Mouse (Mus musculus) cerebellum, adult 9-11 months (tissue): ENCODE data around the gene Pkp4.
"Not testable (repeated sequence)": the region's sequence is repeated elsewhere in the genome, so short reads cannot be mapped to it uniquely, and the experiment has no call there.

Experiments used
- DNase-seq: peaks from one replicate; pipeline ENCODE4 v3.0.0; 2022

Pkp4 gene

GRCm38 (mm10) chr2:59340878-59341277 is 180.2 kb downstream of the Pkp4 start:
- no peak for DNase-seq

DNA sequence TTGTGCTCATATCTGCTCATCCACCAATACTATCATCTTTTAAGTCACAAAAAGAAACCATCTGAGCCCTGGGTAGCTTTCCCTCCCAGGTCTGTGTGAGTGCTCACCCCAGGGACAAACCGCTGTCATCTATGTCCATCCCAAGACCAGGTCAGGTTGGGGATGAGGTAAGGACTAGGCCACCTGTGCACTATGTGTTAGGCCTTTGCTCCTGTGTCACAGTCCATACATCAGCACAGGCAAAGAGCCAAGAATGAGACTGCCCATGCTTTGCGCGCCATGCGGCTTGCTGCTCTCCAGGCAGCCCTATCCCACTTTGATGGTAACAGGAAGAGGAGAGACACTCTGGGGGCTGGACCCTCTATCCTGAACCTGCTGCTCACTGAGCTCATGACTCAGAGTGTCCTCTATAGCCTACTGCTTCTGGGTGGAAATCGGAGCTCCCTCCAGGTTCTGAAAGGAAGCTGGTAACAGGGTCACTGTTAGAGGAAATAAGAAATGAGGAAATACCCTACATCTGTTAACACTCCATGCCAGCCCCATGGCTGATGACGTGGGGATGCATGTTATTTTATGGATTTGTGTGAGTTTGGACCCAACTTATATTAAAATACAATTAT is 182.1 kb downstream of the Pkp4 start:
- DNase-seq: no peak

DNA sequence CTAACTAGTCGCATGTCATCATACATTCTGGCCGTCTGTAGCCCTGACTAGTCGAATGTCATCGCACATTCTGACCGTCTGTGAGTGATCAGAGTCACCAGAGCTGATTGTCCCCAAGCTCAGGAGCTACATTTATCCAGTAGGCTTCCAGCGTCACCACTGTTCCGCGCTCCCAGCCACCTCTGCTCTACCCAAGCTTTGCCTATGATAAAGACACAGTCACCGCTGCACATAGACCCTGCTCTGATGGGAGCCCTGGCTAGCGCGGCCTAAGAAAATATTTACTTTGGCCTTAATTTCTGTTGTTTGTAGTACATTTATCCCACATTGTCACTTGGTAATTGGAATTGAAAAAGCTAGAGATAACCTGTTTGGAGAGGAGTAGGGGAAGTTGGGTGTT is 183.2 kb downstream of the Pkp4 start:
- no peak for DNase-seq

- DNase-seq: peak; percentile 94
These were observed 184.0 kb downstream of the Pkp4 start for GRCm38 (mm10) chr2:59344699-59345098.

DNA sequence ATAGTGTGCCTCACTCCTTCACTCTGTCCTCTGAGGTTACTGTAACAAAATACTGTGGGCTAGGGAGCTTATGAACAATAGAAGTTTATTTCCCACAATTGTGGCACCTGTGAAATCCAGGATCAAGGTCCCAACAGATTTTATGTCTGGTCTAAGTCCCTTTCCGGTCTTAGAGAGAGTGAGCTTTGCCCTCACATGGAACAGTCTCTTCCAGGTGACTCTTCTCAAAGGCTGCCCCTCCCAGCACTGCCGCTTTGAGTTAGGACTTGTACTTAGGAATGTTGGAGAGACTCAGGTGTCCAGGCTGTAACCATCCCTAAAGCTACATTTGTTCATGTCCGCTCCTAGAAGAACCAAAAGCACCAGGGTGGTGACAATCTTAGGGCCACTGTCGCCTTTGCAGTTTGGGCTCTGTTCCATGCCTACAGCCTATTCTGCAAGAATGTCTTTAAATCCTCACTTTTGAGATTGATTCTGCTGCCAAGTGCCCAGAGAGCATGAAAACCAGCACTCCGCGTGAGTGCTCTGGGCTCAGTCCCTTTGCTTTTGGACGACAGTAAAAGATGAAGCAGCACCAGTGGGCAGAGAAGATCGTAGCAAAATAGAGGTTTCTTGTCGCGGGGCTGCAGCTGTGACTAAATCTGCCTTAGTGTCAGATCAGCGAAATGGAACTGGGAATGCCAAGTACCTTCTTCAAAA is 184.6 kb downstream of the Pkp4 start:
- peak; percentile 58 for DNase-seq

GRCm38 (mm10) chr2:59346443-59346842 is 185.8 kb downstream of the Pkp4 start:
- DNase-seq: peak; percentile 79

DNA sequence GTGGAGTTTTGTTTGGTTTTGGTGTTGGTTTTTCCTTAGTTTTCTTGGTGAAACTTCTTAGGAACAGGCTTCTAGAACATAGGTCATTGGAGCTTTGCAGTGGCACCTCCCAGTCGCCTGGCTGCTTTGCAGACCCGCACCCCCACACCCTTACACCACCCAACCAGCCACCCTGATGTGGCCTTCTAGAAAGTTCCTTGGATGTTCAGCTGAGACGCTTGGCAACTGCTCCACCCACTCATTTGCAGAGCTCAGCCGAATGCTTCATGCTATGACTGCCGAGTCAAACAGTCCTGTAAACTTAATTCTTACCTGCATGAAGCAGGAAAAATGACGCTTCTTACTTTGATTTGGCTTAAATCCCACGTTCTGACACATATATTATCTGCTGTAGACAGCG is 187.9 kb downstream of the Pkp4 start:
- DNase-seq: no peak

DNA sequence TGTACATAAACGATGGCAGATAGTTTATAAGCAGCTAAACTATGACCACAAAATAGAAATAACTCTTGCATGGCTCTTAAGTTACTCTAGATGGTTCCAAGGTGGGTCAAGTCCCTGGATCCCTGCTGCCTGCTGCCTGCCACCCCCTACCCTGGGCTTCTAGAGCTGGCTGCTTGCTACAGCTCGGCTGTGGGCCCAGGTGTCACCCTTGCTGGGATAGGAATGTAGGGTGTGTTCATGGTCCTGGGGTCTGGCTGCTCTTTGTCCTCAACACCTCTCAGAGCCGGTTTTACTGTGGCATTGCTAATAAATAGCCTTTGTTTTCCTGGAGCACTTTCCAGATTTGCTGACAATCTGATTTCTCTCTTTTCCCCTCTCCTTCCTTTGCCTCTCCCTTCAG is 189.4 kb downstream of the Pkp4 start:
- DNase-seq: no peak

DNA sequence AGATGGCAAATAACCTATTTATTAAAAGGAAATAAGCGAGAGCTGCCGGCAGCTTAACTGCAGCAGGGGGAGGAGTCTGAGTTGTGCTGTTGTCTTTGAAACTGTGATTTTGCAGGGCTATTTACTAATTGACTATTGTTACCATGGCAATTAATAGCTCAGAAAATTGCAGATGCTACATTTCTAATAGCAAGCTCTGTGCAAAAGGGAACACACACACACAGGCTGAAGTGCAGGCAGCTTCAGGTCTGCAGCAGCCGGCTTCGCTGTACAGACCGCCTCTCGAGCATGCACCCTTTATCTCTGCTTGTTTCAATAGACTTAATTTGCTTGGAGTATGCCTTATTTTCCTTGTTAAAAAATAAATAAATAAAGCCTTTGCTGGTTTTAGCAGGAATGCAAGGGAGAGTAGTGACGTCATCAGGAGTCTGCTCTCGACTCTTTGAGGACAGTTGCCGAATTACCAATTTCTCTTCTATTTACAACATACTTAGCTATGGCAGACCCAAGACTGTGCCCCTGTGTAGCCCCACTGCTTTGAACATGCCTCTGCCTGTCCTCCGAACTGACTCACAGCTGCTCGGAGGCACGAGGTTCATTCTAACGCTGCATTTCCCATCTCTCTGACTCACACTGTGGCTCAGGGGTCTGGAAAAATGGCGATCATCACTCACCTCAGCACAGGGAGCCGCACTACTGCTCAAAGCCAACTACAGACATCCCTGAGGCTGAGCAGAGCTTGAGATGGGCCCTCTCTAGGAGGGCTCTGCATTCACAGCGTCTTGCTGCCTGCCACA is 190.9 kb downstream of the Pkp4 start:
- DNase-seq: no peak

DNA sequence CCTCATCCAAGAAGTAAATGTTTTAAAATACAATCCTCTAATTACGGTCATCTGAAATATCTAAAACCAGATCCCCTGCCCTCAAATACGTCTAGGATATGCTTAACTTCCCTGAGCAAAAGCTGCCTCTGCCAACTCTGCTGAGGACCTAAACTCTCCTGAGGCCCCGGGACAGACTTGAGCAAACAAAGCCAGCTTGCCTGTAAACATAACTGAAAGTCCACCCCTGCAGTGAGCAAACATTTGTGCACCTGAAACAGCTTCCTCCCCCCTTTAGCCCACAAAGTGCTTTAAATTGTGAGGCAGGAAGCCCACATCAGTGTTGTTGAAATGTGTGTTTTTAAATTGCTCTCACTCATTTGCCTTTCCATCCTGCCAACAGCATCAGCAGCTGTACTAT is 193.2 kb downstream of the Pkp4 start:
- DNase-seq: no peak

DNA sequence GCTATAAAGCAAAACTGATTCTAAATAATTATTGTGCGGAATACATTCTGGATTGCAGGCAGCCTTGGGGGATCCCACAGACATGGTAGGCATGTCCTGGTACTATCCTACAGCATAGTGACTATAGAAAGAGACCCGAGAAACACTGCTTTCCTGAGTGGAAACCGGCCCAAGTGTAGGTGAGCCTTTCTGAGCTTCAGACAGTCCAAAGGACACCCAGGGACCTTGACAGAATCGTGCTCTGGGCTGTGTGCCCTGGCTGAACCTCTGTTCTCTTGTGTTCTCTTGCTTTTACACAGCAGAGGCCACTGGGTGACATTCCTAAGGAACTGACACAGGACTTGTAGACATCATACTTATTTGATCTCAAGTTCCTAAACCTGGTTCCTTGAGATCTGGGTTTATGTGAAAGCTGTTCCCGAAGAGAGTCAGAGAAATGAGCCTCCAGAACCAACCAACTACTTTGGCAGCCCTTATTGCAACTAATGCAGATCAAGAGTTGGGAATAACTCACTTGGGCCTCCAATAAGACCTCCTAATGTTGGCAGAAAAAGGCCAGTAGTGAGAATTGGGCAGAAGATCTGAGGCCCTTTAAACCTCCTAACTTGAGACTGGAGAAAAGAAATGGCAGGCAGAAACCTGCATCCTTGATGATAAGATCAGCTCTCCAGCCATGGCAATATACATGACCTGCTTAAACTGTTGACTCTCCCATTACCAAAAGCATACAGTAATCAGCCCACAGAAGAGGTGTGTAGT is 195.1 kb downstream of the Pkp4 start:
- no peak for DNase-seq

GRCm38 (mm10) chr2:59359760-59360342 is 199.2 kb downstream of the Pkp4 start:
- DNase-seq: no peak

DNA sequence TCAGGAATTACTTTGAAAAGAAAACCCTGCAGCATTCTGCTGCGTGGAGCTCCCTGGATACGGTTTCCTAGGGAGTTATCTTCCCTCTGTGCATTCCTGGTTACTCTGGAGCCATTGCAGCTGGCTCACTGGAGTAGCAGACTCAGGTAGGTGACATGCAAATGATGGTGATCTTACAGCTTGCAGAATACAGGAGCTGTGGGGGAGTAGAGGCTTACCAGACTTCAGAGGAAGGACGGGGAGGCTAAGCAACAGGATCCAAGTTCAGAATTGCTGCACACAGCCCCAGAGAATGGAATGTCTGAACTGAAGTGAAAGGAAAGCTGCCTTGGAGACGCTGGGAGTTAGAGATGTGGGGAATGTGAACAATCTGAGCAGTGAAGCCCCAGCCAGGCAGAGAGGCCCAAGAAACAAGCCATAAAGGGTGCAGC is 200.7 kb downstream of the Pkp4 start:
- DNase-seq: no peak

- no peak for DNase-seq
These were observed 203.6 kb downstream of the Pkp4 start for GRCm38 (mm10) chr2:59364156-59364842.

DNA sequence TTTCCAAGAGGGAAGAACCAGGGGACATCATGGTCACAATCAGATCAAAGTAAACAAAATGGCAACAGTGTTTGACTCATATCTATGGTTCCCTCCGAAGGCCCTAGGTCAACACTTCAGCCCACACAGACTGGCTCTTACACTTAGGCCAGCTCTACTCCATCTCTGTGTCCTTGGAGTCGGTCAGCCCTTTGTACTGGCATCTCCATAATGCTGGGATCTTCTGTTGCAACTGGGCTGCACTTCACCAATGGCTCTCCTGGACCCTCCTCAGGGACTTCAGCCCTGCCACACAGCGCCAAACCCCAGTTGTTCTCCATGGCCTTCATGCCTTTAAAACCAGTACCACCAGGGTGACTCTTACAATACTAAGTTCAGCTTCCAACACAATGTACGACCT is 206.5 kb downstream of the Pkp4 start:
- DNase-seq: no peak

GRCm38 (mm10) chr2:59373113-59373512 is 212.5 kb downstream of the Pkp4 start:
- DNase-seq: no peak

DNA sequence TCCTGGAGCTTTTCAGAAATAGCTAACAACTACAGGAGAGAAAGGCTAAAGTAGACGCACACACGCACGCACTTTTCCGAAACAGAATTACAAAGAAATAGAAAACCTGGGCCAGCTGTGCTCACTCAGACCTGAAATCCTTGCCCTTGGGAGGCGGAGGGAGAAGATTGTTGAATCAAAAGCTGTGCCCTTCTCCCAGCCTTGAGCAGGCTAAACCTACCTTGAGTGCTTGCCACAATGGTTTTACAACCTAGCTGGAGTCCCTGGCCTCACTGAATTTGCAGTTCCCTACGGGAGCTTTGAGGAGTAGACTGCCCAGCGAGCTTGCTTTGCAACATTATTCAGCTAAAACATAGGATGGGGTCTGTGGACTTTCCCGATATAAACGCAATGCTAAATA is 217.4 kb downstream of the Pkp4 start:
- no peak for DNase-seq

- not testable (repeated sequence) for DNase-seq
These were observed 218.2 kb downstream of the Pkp4 start for GRCm38 (mm10) chr2:59378861-59379260.

GRCm38 (mm10) chr2:59383231-59383630 is 222.6 kb downstream of the Pkp4 start:
- DNase-seq: no peak

DNA sequence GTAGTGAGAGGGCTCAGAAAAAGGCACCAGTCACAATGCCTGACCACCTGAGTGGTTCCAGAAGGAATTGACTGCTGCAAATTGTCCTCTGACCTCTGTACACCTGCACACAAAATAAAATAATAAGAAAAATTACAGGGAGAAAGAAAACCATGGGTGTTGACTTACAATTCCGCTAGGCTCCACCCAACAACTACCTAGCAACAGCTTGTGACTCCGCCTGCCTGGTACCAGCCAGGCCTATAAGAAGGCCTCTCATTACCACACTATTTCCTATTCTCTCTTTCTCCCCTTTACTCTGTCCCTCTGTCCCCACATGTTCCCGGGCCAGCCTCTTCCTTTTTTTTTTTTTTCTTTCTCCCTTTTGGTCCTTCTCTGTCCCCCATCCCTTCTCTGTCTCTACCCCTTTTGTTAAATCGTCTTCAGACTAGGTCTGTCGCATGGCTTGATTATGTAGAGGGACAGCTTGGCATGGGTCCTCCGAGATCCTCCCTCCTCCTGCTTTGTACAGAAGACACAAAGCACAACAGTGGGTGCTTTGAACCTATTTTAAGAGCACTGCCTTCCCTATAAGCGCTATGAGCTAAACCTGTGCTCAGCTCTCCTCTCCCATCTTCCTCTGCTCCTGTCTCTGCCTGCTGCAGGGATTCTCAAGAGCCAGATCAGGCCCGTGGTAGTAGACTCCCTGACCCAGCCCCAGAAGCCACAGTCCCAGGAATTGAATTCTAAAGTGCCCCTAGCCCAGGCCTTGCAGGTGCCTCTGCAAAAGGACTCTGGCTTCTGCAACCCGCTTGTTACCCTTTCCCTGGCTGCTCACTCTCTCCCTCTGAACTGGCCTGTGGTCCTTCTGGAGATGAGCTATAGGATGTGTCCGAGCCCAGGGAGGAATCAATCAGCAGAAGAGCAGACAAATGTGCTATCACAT is 223.5 kb downstream of the Pkp4 start:
- DNase-seq: no peak
